Mouse (Mus musculus) CH12.LX (cell line): ENCODE measurements around the gene Xlr4c.
"Not testable (repeated sequence)": the region's sequence is repeated elsewhere in the genome, so short reads cannot be mapped to it uniquely, and the experiment has no call there.

Source experiments
- CTCF ChIP-seq, 2 experiments: IDR thresholded peaks in 1 of 2; conservative IDR thresholded peaks in 1 of 2; 2 replicates each; pipeline ENCODE4 v1.5.1; 2011 to 2012; ENCODE audit warnings: low read depth in 2 of 2, low read length in 2 of 2, improper control_type of control experiment in 1 of 2, inconsistent platforms in 1 of 2, mild to moderate bottlenecking in 1 of 2, moderate library complexity in 1 of 2
- GABPA ChIP-seq: IDR thresholded peaks from 2 replicates; pipeline ENCODE4 v1.6.1; 2012; ENCODE audit warnings: low read depth, low read length, improper control_type of control experiment, inconsistent platforms; ENCODE audit not compliant: insufficient replicate concordance
- HCFC1 ChIP-seq: IDR thresholded peaks from 2 replicates; pipeline ENCODE4 v1.6.1; 2012; ENCODE audit warnings: low read depth, mild to moderate bottlenecking, inconsistent platforms, low read length, improper control_type of control experiment
- JUND ChIP-seq: conservative IDR thresholded peaks from 2 replicates; pipeline ENCODE4 v1.6.1; 2011; ENCODE audit warnings: low read depth, low read length, improper control_type of control experiment
- POLR2A ChIP-seq: IDR thresholded peaks from 2 replicates; pipeline ENCODE4 v1.6.1; 2011; ENCODE audit warnings: low read depth, mild to moderate bottlenecking, improper control_type of control experiment, low read length

DNA sequence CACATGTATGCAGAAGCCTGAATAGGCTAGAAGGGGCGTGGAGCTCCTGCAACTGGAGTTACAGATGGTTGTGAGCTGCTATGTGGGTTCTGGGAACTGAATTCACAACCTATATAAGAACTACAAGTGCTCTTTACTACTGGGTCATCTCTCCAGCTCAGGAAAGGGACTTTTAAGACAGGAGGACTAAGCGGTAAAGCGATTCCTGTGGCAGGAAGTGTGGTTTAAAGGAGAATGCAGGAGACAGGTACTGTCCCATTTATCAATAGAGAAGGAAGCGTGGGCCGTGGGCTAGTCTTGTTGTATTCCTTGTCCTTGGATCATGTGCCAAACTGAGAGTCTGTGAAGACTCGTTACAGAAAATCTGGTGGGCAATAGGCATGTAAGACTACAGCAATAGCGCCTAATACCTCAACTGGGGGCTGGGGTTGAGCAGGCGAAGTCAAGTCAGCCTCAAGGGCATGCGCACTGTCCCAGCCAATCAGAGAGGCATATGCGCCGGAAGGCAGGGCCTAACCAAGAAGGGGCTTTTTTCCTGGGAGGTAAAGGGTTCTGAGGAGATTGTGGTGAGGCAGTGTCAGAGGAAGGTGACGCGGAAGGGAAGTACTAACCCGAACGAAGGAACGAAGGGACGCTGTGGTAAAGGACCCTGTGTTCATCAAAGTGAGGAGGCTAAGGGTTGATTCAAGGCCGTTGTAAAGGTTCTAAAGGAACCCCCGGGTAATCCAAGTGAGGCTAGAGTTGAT lies 28.9 kb downstream of the Xlr4c start, which contains the start of gene Xlr4b:
- TF ChIP-seq POLR2A, result peak; percentile 25; the same call in 1 of the 2 replicates
- not testable (repeated sequence) for TF ChIP-seq CTCF (conservative IDR thresholded peaks at IDR 0.05 in 1 of 2, IDR thresholded peaks at IDR 0.05 in 1 of 2; ENCODE audit: low read depth in 2 of 2, low read length in 2 of 2); HCFC1; GABPA; JUND
